Mouse (Mus musculus) testis, postnatal 14 days (tissue): ENCODE data around the gene Adamts18.

ENCODE experiments used
- DNase-seq: peaks from one replicate; pipeline ENCODE4 v3.0.0; 2021; ENCODE audit warnings: low spot score

Gene Adamts18

GRCm38 (mm10) chr8:113848653-113849135 is at the start of gene Adamts18:
Adamts18 (minus strand) TSS chr8:113848738.
- no peak for DNase-seq

- DNase-seq = no peak
These were observed 47.9 kb upstream of the Adamts18 start for GRCm38 (mm10) chr8:113896446-113896845.

- DNase-seq = no peak
These were observed 42.8 kb upstream of the Adamts18 start for GRCm38 (mm10) chr8:113891376-113891775.

GRCm38 (mm10) chr8:113886509-113886908 is 38.0 kb upstream of the Adamts18 start:
- DNase-seq = no peak

GRCm38 (mm10) chr8:113885101-113885500 is 36.6 kb upstream of the Adamts18 start:
- no peak for DNase-seq

GRCm38 (mm10) chr8:113883994-113884393 is 35.5 kb upstream of the Adamts18 start:
- no peak for DNase-seq

GRCm38 (mm10) chr8:113882558-113882957 is 34.0 kb upstream of the Adamts18 start:
- DNase-seq = no peak

- DNase-seq = no peak
These were observed 30.0 kb upstream of the Adamts18 start for GRCm38 (mm10) chr8:113878411-113879006.

- no peak for DNase-seq
These were observed 25.0 kb upstream of the Adamts18 start for GRCm38 (mm10) chr8:113873446-113874120.

GRCm38 (mm10) chr8:113872436-113872835 is 23.9 kb upstream of the Adamts18 start:
- DNase-seq = no peak

GRCm38 (mm10) chr8:113866530-113866929 is 18.0 kb upstream of the Adamts18 start:
- no peak for DNase-seq

GRCm38 (mm10) chr8:113865326-113866093 is 17.0 kb upstream of the Adamts18 start:
- no peak for DNase-seq

GRCm38 (mm10) chr8:113859890-113860683 is 11.5 kb upstream of the Adamts18 start:
- DNase-seq = no peak

- DNase-seq = no peak
These were observed 10.3 kb upstream of the Adamts18 start for GRCm38 (mm10) chr8:113858801-113859200.

- DNase-seq = no peak
These were observed 6.2 kb upstream of the Adamts18 start for GRCm38 (mm10) chr8:113854622-113855293.

- no peak for DNase-seq
These were observed 5.2 kb upstream of the Adamts18 start for GRCm38 (mm10) chr8:113853714-113854113.

GRCm38 (mm10) chr8:113851655-113852054 is 3.1 kb upstream of the Adamts18 start:
- DNase-seq = no peak

- DNase-seq = no peak
These were observed 371 bp downstream of the Adamts18 start for GRCm38 (mm10) chr8:113848081-113848652.

GRCm38 (mm10) chr8:113847606-113848080 is 895 bp downstream of the Adamts18 start:
- no peak for DNase-seq

GRCm38 (mm10) chr8:113846669-113847068 is 1.9 kb downstream of the Adamts18 start:
- DNase-seq = no peak

GRCm38 (mm10) chr8:113844801-113845301 is 3.7 kb downstream of the Adamts18 start:
- no peak for DNase-seq
